Comparison of ENCODE assay signal across 11 mouse cellular contexts in the genomic region with DNA sequence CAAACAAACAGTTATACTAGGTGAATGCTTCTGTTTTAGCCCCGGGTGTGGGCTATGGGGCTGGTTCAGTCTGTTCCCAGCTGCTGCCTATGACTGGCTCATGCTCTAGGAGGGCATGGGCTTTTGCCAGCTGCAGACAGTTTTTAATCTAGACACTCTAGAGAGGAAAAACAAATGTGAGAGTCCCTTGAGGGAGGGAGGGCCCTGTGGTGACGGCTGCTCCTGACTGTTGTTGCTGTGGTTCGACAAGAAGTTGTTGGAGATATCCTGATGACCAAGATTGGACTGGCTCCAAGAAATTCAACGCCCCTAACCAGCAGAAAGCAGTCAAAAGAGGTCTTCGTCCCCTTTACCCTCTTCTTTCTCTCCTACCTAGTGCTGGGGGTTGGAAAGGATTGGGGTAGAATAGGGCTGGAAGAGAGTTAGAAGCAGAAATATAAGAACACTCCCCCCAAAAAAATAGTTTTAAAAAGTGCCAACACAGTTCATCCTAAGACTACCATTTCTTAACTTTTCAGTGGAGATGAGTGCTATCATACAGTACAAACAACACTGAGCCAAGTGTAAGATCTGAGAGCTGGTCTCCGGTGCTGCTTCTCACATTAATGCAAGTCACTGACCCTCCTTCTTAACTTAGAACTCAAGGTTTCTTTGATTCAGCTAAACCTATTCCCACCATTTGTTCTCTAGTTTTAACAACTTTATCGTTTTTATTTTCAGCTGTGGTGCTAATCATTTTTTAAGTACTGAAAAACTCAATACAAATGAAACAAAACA. TPM values are rescaled to one million over a fixed set of nuclear protein-coding genes. Genes with fewer than 3 reads are reported as not detected.
A peak's percentile ranks its signal among the peaks of the same experiment; 100 is the strongest.
DNase-seq lines count a peak whose midpoint lies in the region; ATAC-seq and TF ChIP-seq lines count a peak whose summit lies in the region.
"Had no signal": no experiment of that assay in that cellular context is flagged by ENCODE, and none has a peak within 500 bp of the region (broad histone marks: within the 10 kb centered on the region; RNA-seq: fewer than 3 reads in every experiment).

No protein-coding gene starts in this region.

- ATAC-seq in lung, embryonic 14.5 days (ENCODE audit: insufficient read depth): peak; percentile 54
- ATAC-seq: midbrain, embryonic 15.5 days had no signal

- H3K4me2 ChIP-seq in lung, embryonic 14.5 days: no peak overlapping the region
- H3K4me2 ChIP-seq: midbrain, embryonic 15.5 days had no signal

- no peak for TF ChIP-seq CTCF in lung, embryonic 14.5 days (IDR thresholded peaks at IDR 0.05; ENCODE audit: low read depth)

- no peaks in the 10 kb centered on the region for H3K9me3 ChIP-seq in lung, embryonic 14.5 days (ENCODE audit: low read depth, low read length)
- H3K9me3 ChIP-seq: midbrain, embryonic 15.5 days had no signal

- H3K27ac ChIP-seq in lung, embryonic 14.5 days (ENCODE audit: low read depth): no peak overlapping the region
- H3K27ac ChIP-seq: midbrain, embryonic 15.5 days had no signal

- no peak overlapping the region for H3K4me3 ChIP-seq in lung, embryonic 14.5 days (ENCODE audit: low read depth, low read length)
- H3K4me3 ChIP-seq: midbrain, embryonic 15.5 days had no signal

- no peaks in the 10 kb centered on the region for H3K27me3 ChIP-seq in lung, embryonic 14.5 days (ENCODE audit: insufficient read depth, low read length)
- H3K27me3 ChIP-seq: midbrain, embryonic 15.5 days had no signal

- H3K36me3 ChIP-seq in lung, embryonic 14.5 days (ENCODE audit: insufficient read depth): no peaks in the 10 kb centered on the region
- H3K36me3 ChIP-seq: midbrain, embryonic 15.5 days had no signal

- WGBS in lung, embryonic 14.5 days: 39% methylated on average over 7 of the region's 7 CpGs

- H3K9ac ChIP-seq in lung, embryonic 14.5 days: no peak overlapping the region
- H3K9ac ChIP-seq: midbrain, embryonic 15.5 days had no signal

- DNase-seq in adrenal gland, postnatal 10 days: peak; percentile 8
- no peak for DNase-seq in adrenal gland, adult (ENCODE audit: inconsistent age in 2 of 2, low spot score in 1 of 2)
- DNase-seq in lung, embryonic 14.5 days: peak; percentile 49
- DNase-seq in lung, postnatal 4 days: no peak
- DNase-seq in liver: peak; percentile 13
- peak; percentile 40 for DNase-seq in thymus, postnatal 14 days
- no peak for DNase-seq in urinary bladder, postnatal 10 days (ENCODE audit: low spot score)
- DNase-seq in cerebellum, adult 11 months: no peak
- DNase-seq: cerebellum, postnatal 14 days; kidney, adult 18-20 months had no signal

- no peaks in the 10 kb centered on the region for H3K4me1 ChIP-seq in lung, embryonic 14.5 days (ENCODE audit: insufficient read depth)

RNA-seq across cellular contexts. Expression of gene Pou2f1, which starts 25.6 kb away (rescaled TPM):
- total RNA-seq in adrenal gland, postnatal 10 days (2021): 10 to 100 TPM; 11.3 to 17.5 TPM
- polyA plus RNA-seq in lung, embryonic 14.5 days (2014; fragmentation: Nextera tagmentation; extraction: Ambion mirVana): 22.5 TPM in 2 replicates

Comparison
In these comparisons a context has a peak if more than half of its experiments do, and no peak if none do; other contexts are left out.
1. DNase-seq: peak in adrenal gland, postnatal 10 days (single experiment), lung, embryonic 14.5 days (single experiment), liver (single experiment) and thymus, postnatal 14 days (single experiment); none in adrenal gland, adult (0 of 2), lung, postnatal 4 days (0 of 2), urinary bladder, postnatal 10 days (single experiment) and cerebellum, adult 11 months (single experiment).